Mouse (Mus musculus) midbrain, embryonic 12.5 days (tissue): Measurements from ENCODE around the gene Gcn1l1. TPM values are rescaled to one million over a fixed set of nuclear protein-coding genes. Genes with fewer than 3 reads are reported as not detected.

ENCODE experiments used
- ATAC-seq: fragments of 200-750 bp; cut with Nextera tagmentation; 2 replicates; pipeline ENCODE4 v1.8.0; 2017; ENCODE audit warnings: low read depth, moderate TSS enrichment, moderate library complexity; ENCODE audit not compliant: low FRiP score
- H3K27ac ChIP-seq: fragments of 300-500 bp; sonication (generic); replicated peaks from 2 replicates; pipeline ENCODE4 v1.5.1; 2016; ENCODE audit warnings: mild to moderate bottlenecking
- H3K27me3 ChIP-seq: fragments of 300-500 bp; sonication (generic); 2 replicates; pipeline ENCODE4 v1.6.1; 2016; ENCODE audit warnings: mild to moderate bottlenecking
- H3K36me3 ChIP-seq: fragments of 300-500 bp; sonication (generic); 2 replicates; pipeline ENCODE4 v1.6.1; 2016
- H3K4me1 ChIP-seq: fragments of 300-500 bp; sonication (generic); 2 replicates; pipeline ENCODE4 v1.6.1; 2016
- H3K4me2 ChIP-seq: fragments of 300-500 bp; sonication (generic); replicated peaks from 2 replicates; pipeline ENCODE4 v1.6.1; 2016; ENCODE audit warnings: mild to moderate bottlenecking, moderate library complexity
- H3K4me3 ChIP-seq: fragments of 300-500 bp; sonication (generic); 2 replicates; pipeline ENCODE4 v1.5.1; 2016; ENCODE audit warnings: mild to moderate bottlenecking
- H3K9ac ChIP-seq: fragments of 300-500 bp; sonication (generic); replicated peaks from 2 replicates; pipeline ENCODE4 v1.6.1; 2016; ENCODE audit warnings: mild to moderate bottlenecking, moderate library complexity
- H3K9me3 ChIP-seq: fragments of 300-500 bp; sonication (generic); 2 replicates; pipeline ENCODE4 v1.6.1; 2016; ENCODE audit warnings: mild to moderate bottlenecking
- WGBS: fragments of 180-500 bp; shearing (Covaris S2); methylation state at CpG from one replicate; pipeline ENCODE4 v1.1.7; 2016; 5-methylcytosine and 5-hydroxymethylcytosine counted together
- polyA plus RNA-seq: library from polyadenylated mRNA; unstranded; fragments of >200 nt; fragmentation: Nextera tagmentation; extraction: Ambion mirVana; gene quantifications from 2 replicates; pipeline ENCODE4 v1.2.1, GENCODE M21; 2016

Gene Gcn1l1
- polyA plus RNA-seq, 1 experiment from 2014 or later, result 65.3 TPM

- no peak for ATAC-seq
- H3K4me2 ChIP-seq, result peak overlapping the region; percentile 55; the same call in 1 of the 2 replicates
- H3K9ac ChIP-seq, result peak overlapping the region; percentile 60
- H3K36me3 ChIP-seq, result peaks cover 10% of the 10 kb centered on the region
- 90% methylated on average over 10 of the region's 10 CpGs for WGBS
- peaks cover 16% of the 10 kb centered on the region for H3K4me1 ChIP-seq
- no peaks in the 10 kb centered on the region for H3K9me3 ChIP-seq
- no peak overlapping the region for H3K27ac ChIP-seq
- H3K4me3 ChIP-seq, result 0 out of 2 replicates have a peak overlapping the region, but pooled peaks have one; percentile 41
- H3K27me3 ChIP-seq, result peaks cover 6% of the 10 kb centered on the region
Measured at GRCm38 (mm10) chr5:115651821-115652220, 86.8 kb downstream of the Gcn1l1 start.

- Histone ChIP-seq H3K9me3 (no peaks in the 10 kb centered on the region), H3K4me1 (peaks cover 16% of the 10 kb centered on the region), H3K27ac (peak overlapping the region; percentile 53), H3K4me2 (peak overlapping the region; percentile 55), H3K27me3 (peaks cover 6% of the 10 kb centered on the region), H3K9ac (peak overlapping the region; percentile 60), H3K4me3 (peak overlapping the region; percentile 41), H3K36me3 (no peaks in the 10 kb centered on the region)
- ATAC-seq, result peak; percentile 100
- WGBS, result 4% methylated on average over 35 of the region's 35 CpGs
Measured at GRCm38 (mm10) chr5:115652681-115653575, 87.9 kb downstream of the Gcn1l1 start.

GRCm38 (mm10) chr5:115653776-115654175 is 88.7 kb downstream of the Gcn1l1 start:
- 93% methylated on average over 12 of the region's 12 CpGs for WGBS
- no peak overlapping the region for H3K9ac ChIP-seq
- no peak for ATAC-seq
- H3K27me3 ChIP-seq, result peaks cover 6% of the 10 kb centered on the region
- H3K4me3 ChIP-seq, result no peak overlapping the region
- no peak overlapping the region for H3K27ac ChIP-seq
- H3K36me3 ChIP-seq, result no peaks in the 10 kb centered on the region
- H3K4me2 ChIP-seq, result no peak overlapping the region
- no peaks in the 10 kb centered on the region for H3K9me3 ChIP-seq
- peaks cover 16% of the 10 kb centered on the region for H3K4me1 ChIP-seq

GRCm38 (mm10) chr5:115656677-115657076 is 91.6 kb downstream of the Gcn1l1 start:
- Histone ChIP-seq H3K4me2 (no peak overlapping the region), H3K27me3 (peaks cover 6% of the 10 kb centered on the region), H3K9ac (no peak overlapping the region), H3K9me3 (no peaks in the 10 kb centered on the region), H3K27ac (no peak overlapping the region), H3K4me3 (no peak overlapping the region), H3K36me3 (no peaks in the 10 kb centered on the region), H3K4me1 (peaks cover 11% of the 10 kb centered on the region)
- WGBS, result 84% methylated on average over 6 of the region's 6 CpGs
- no peak for ATAC-seq

- Histone ChIP-seq H3K9me3 (no peaks in the 10 kb centered on the region), H3K4me2 (no peak overlapping the region), H3K4me3 (no peak overlapping the region), H3K9ac (no peak overlapping the region), H3K27ac (no peak overlapping the region), H3K36me3 (no peaks in the 10 kb centered on the region), H3K4me1 (peaks cover 5% of the 10 kb centered on the region), H3K27me3 (peaks cover 6% of the 10 kb centered on the region)
- 79% methylated on average over 1 of the region's 1 CpGs for WGBS
- ATAC-seq, result no peak
Measured at GRCm38 (mm10) chr5:115657234-115657633, 92.2 kb downstream of the Gcn1l1 start.

GRCm38 (mm10) chr5:115658352-115658751 is 93.3 kb downstream of the Gcn1l1 start:
- no peak for ATAC-seq
- H3K9me3 ChIP-seq, result no peaks in the 10 kb centered on the region
- H3K27me3 ChIP-seq, result peaks cover 6% of the 10 kb centered on the region
- no peak overlapping the region for H3K27ac ChIP-seq
- 91% methylated on average over 6 of the region's 6 CpGs for WGBS
- H3K36me3 ChIP-seq, result no peaks in the 10 kb centered on the region
- no peaks in the 10 kb centered on the region for H3K4me1 ChIP-seq
- no peak overlapping the region; the same call in 1 of the 2 replicates for H3K9ac ChIP-seq
- H3K4me2 ChIP-seq, result no peak overlapping the region
- no peak overlapping the region for H3K4me3 ChIP-seq

- H3K4me2 ChIP-seq, result no peak overlapping the region
- no peak for ATAC-seq
- 89% methylated on average over 22 of the region's 22 CpGs for WGBS
- H3K4me3 ChIP-seq, result no peak overlapping the region
- H3K36me3 ChIP-seq, result no peaks in the 10 kb centered on the region
- H3K27me3 ChIP-seq, result no peaks in the 10 kb centered on the region
- H3K4me1 ChIP-seq, result peaks cover 10% of the 10 kb centered on the region; the same call in 1 of the 2 replicates
- no peak overlapping the region for H3K9ac ChIP-seq
- H3K9me3 ChIP-seq, result no peaks in the 10 kb centered on the region
- no peak overlapping the region for H3K27ac ChIP-seq
Measured at GRCm38 (mm10) chr5:115662658-115663057, 97.6 kb downstream of the Gcn1l1 start.

- 71% methylated on average over 8 of the region's 8 CpGs for WGBS
- H3K9ac ChIP-seq, result no peak overlapping the region
- H3K9me3 ChIP-seq, result no peaks in the 10 kb centered on the region
- no peak overlapping the region for H3K4me2 ChIP-seq
- no peak for ATAC-seq
- H3K27me3 ChIP-seq, result 0 out of 2 replicates have a peak, but pooled peaks cover 4% of the 10 kb centered on the region
- peaks cover 17% of the 10 kb centered on the region for H3K4me1 ChIP-seq
- H3K36me3 ChIP-seq, result no peaks in the 10 kb centered on the region
- H3K4me3 ChIP-seq, result no peak overlapping the region
- H3K27ac ChIP-seq, result no peak overlapping the region; the same call in 1 of the 2 replicates
Measured at GRCm38 (mm10) chr5:115666366-115667065, 101.5 kb downstream of the Gcn1l1 start.

GRCm38 (mm10) chr5:115667210-115667609 is 102.2 kb downstream of the Gcn1l1 start:
- no peaks in the 10 kb centered on the region for H3K36me3 ChIP-seq
- ATAC-seq, result no peak
- no peak overlapping the region for H3K4me3 ChIP-seq
- 0 out of 2 replicates have a peak, but pooled peaks cover 4% of the 10 kb centered on the region for H3K27me3 ChIP-seq
- H3K27ac ChIP-seq, result no peak overlapping the region
- 60% methylated on average over 8 of the region's 8 CpGs for WGBS
- H3K4me2 ChIP-seq, result no peak overlapping the region
- H3K9me3 ChIP-seq, result no peaks in the 10 kb centered on the region
- H3K4me1 ChIP-seq, result peaks cover 17% of the 10 kb centered on the region
- H3K9ac ChIP-seq, result no peak overlapping the region

- no peak for ATAC-seq
- H3K4me2 ChIP-seq, result no peak overlapping the region
- H3K27me3 ChIP-seq, result peaks cover 4% of the 10 kb centered on the region; the same call in 1 of the 2 replicates
- H3K27ac ChIP-seq, result no peak overlapping the region
- H3K9me3 ChIP-seq, result no peaks in the 10 kb centered on the region
- no peak overlapping the region for H3K4me3 ChIP-seq
- no peak overlapping the region for H3K9ac ChIP-seq
- H3K36me3 ChIP-seq, result no peaks in the 10 kb centered on the region
- 2% methylated on average over 7 of the region's 7 CpGs for WGBS
- peaks cover 17% of the 10 kb centered on the region for H3K4me1 ChIP-seq
Measured at GRCm38 (mm10) chr5:115667894-115668293, 102.8 kb downstream of the Gcn1l1 start.

GRCm38 (mm10) chr5:115668986-115669385 is 103.9 kb downstream of the Gcn1l1 start:
- no peak overlapping the region for H3K4me3 ChIP-seq
- no peaks in the 10 kb centered on the region for H3K9me3 ChIP-seq
- H3K4me1 ChIP-seq, result peaks cover 17% of the 10 kb centered on the region
- no peak overlapping the region for H3K9ac ChIP-seq
- H3K4me2 ChIP-seq, result no peak overlapping the region
- ATAC-seq, result no peak
- no peak overlapping the region for H3K27ac ChIP-seq
- WGBS, result 82% methylated on average over 12 of the region's 12 CpGs
- peaks cover 4% of the 10 kb centered on the region; the same call in 1 of the 2 replicates for H3K27me3 ChIP-seq
- no peaks in the 10 kb centered on the region for H3K36me3 ChIP-seq

GRCm38 (mm10) chr5:115669974-115670373 is 104.9 kb downstream of the Gcn1l1 start:
- H3K27ac ChIP-seq, result no peak overlapping the region
- no peaks in the 10 kb centered on the region for H3K36me3 ChIP-seq
- no peaks in the 10 kb centered on the region for H3K9me3 ChIP-seq
- no peak overlapping the region for H3K4me2 ChIP-seq
- no peak for ATAC-seq
- H3K9ac ChIP-seq, result no peak overlapping the region
- peaks cover 17% of the 10 kb centered on the region for H3K4me1 ChIP-seq
- H3K27me3 ChIP-seq, result peaks cover 4% of the 10 kb centered on the region; the same call in 1 of the 2 replicates
- 89% methylated on average over 11 of the region's 11 CpGs for WGBS
- H3K4me3 ChIP-seq, result no peak overlapping the region
